Mouse (Mus musculus): Measurements from ENCODE around the gene Tbx4. TPM values are rescaled to one million over a fixed set of nuclear protein-coding genes. Genes with fewer than 3 reads are reported as not detected.

Gene Tbx4
- total and polyA plus RNA-seq, 2 experiments from 2014 or later = 0.20 to 0.47 TPM

DNA sequence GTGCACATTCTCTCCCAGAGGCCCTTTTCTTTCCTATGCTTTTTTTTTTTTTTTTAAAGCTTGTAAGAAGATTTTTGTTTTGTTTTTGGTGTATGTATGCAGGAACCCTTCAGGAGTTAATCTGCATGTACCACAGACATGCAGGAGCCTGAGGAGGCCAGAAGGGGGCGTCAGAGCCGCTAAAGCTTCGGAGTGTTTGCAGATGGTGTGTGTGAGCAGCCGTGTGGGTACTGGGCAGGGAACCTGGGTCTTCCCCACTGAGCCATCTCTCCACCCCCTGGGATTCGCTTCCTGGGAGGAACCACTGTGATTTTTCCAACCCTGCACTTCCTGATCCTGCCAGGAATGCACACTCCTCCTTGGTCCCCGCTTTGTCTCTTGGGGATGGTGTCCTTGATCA, 35.5 kb upstream of the Tbx4 start:
- Histone ChIP-seq H3K9ac (replicated peaks; ENCODE audit: low read length) (no peak overlapping the region), H3K27me3 (ENCODE audit: insufficient read depth, low read length) (peaks cover 5% of the 10 kb centered on the region; the same call in 1 of the 2 replicates), H3K4me2 (ENCODE audit: low read depth, low read length) (no peak overlapping the region), H3K36me3 (ENCODE audit: insufficient read depth, low read length) (no peaks in the 10 kb centered on the region), H3K4me3 (ENCODE audit: low read length) (no peak overlapping the region), H3K27ac (no peak overlapping the region), H3K4me1 (ENCODE audit: insufficient read depth, low read length) (no peaks in the 10 kb centered on the region), H3K9me3 (ENCODE audit: low read length) (no peaks in the 10 kb centered on the region)
- ATAC-seq (no peak), DNase-seq (ENCODE audit: low spot score) (no peak)
- whole genome bisulfite sequencing = 43% methylated on average over 6 of the region's 6 CpGs
- peak; percentile 45 for TF ChIP-seq CTCF (IDR thresholded peaks at IDR 0.05; ENCODE audit: low read depth)

GRCm38 (mm10) chr11:85857997-85858698, 28.1 kb upstream of the Tbx4 start:
- DNase-seq (ENCODE audit: low spot score) = no peak
- TF ChIP-seq CTCF (IDR thresholded peaks at IDR 0.05; ENCODE audit: low read depth) = peak; percentile 18; the same call in 1 of the 2 replicates

DNA sequence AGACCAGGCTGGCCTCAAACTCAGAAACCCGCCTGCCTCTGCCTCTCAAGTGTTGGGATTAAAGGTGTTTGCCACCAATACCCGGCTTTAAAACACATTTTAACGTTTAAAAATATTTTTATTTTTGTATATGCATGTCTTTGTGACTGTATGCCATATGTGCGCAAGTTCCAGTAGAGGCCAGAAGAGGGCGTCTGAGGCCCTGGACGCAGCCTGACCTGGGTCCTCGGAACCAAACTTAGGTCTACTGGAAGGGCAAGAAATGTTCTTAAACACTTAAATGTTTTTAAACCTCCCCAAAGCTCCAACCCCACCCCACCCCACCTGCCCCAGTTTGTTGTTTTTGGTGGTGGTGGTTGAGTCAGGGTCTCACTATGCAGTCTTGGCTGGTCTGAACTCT, 21.9 kb upstream of the Tbx4 start:
- H3K27me3 ChIP-seq (ENCODE audit: insufficient read depth, low read length) = no peaks in the 10 kb centered on the region
- no peak overlapping the region for H3K4me3 ChIP-seq (ENCODE audit: low read length)
- DNase-seq (ENCODE audit: low spot score) (no peak), ATAC-seq (no peak)
- peak; percentile 54 for TF ChIP-seq CTCF (IDR thresholded peaks at IDR 0.05; ENCODE audit: low read depth)
- 39% methylated on average over 7 of the region's 7 CpGs for WGBS
- H3K9me3 ChIP-seq (ENCODE audit: low read length) = no peaks in the 10 kb centered on the region
- no peak overlapping the region for H3K27ac ChIP-seq
- no peaks in the 10 kb centered on the region for H3K36me3 ChIP-seq (ENCODE audit: insufficient read depth, low read length)
- no peaks in the 10 kb centered on the region for H3K4me1 ChIP-seq (ENCODE audit: insufficient read depth, low read length)
- H3K4me2 ChIP-seq (ENCODE audit: low read depth, low read length) = no peak overlapping the region
- H3K9ac ChIP-seq (replicated peaks; ENCODE audit: low read length) = no peak overlapping the region

More at GRCm38 (mm10) chr11:85857997-85858698, 28.1 kb upstream of the Tbx4 start:
- H3K27me3 ChIP-seq (ENCODE audit: insufficient read depth, low read length) = no peaks in the 10 kb centered on the region
- no peaks in the 10 kb centered on the region for H3K36me3 ChIP-seq (ENCODE audit: insufficient read depth, low read length)
- H3K9ac ChIP-seq (replicated peaks; ENCODE audit: low read length) = no peak overlapping the region
- 0 out of 2 replicates have a peak, but pooled peaks have one; percentile 45 for ATAC-seq
- H3K4me2 ChIP-seq (ENCODE audit: low read depth, low read length) = no peak overlapping the region
- WGBS = 9% methylated on average over 6 of the region's 6 CpGs
- H3K9me3 ChIP-seq (ENCODE audit: low read length) = no peaks in the 10 kb centered on the region
- H3K4me1 ChIP-seq (ENCODE audit: insufficient read depth, low read length) = no peaks in the 10 kb centered on the region
- H3K27ac ChIP-seq = no peak overlapping the region
- H3K4me3 ChIP-seq (ENCODE audit: low read length) = no peak overlapping the region

DNA sequence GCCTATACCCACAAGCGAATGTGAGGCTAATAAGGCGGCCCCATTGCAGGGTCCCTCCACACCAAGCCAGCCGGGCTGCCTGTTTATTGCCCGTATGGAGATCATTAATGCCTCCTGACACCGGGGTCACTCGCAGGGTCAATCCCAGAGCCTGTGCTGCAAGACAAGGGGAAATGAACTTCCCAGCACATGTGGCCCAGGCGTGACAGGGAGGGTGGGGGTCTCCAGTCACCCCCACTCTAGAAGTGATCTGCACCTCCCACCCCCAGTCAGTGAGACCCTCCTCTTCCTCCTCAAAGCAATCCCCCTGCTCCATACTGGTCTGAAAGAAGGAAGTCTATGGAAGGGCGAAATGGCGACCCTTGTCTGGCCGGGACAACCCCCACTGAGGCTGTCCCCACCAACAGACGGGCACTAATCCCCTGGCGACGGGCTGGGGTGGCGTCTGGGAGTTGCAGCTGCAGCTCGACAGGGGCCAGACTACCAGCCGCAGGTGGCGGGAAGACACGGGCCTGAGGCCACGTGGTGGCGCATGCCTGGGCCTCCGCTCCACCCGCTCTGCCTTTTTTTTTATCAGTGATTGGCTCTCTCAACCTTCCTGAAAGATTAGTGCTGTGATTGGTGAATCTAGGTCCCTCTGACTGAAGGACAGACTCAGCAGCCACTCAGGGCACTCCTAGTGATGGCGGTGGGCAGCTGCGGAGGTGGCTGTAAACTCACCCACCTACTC, 10.0 kb upstream of the Tbx4 start:
- no peaks in the 10 kb centered on the region for H3K36me3 ChIP-seq (ENCODE audit: insufficient read depth, low read length)
- 71% methylated on average over 24 of the region's 24 CpGs for WGBS
- no peak overlapping the region for H3K4me3 ChIP-seq (ENCODE audit: low read length)
- TF ChIP-seq CTCF (IDR thresholded peaks at IDR 0.05; ENCODE audit: low read depth) = no peak
- DNase-seq (ENCODE audit: low spot score) (no peak), ATAC-seq (no peak)
- H3K9me3 ChIP-seq (ENCODE audit: low read length) = no peaks in the 10 kb centered on the region
- no peaks in the 10 kb centered on the region for H3K27me3 ChIP-seq (ENCODE audit: insufficient read depth, low read length)
- H3K27ac ChIP-seq = no peak overlapping the region
- no peak overlapping the region for H3K9ac ChIP-seq (replicated peaks; ENCODE audit: low read length)
- no peaks in the 10 kb centered on the region for H3K4me1 ChIP-seq (ENCODE audit: insufficient read depth, low read length)
- H3K4me2 ChIP-seq (ENCODE audit: low read depth, low read length) = no peak overlapping the region

DNA sequence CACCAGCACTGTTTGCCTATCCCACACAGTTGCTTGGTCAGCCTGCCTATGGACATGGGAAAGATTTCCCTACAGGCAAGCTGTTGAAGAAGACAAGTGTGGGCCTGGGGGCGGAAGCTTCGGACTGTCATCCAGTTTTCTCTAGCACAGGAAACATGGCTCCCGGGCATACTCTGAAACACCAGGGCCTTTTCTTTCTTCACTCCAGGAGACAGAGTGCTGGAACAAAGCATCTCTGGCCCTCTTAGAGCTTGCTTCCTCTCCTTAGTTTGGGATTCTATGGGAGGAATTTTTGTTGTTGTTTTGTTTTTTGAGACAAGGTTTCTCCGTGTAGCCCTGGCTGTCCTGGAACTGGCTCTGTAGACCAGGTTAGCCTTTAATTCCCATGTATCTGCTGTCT, 1.7 kb upstream of the Tbx4 start:
- no peak overlapping the region for H3K4me2 ChIP-seq (ENCODE audit: low read depth, low read length)
- TF ChIP-seq CTCF (IDR thresholded peaks at IDR 0.05; ENCODE audit: low read depth) = no peak
- H3K27me3 ChIP-seq (ENCODE audit: insufficient read depth, low read length) = peaks cover 44% of the 10 kb centered on the region
- 45% methylated on average over 4 of the region's 4 CpGs for WGBS
- H3K4me3 ChIP-seq (ENCODE audit: low read length) = no peak overlapping the region
- no peaks in the 10 kb centered on the region for H3K4me1 ChIP-seq (ENCODE audit: insufficient read depth, low read length)
- ATAC-seq (no peak), DNase-seq (ENCODE audit: low spot score) (no peak)
- H3K36me3 ChIP-seq (ENCODE audit: insufficient read depth, low read length) = no peaks in the 10 kb centered on the region
- H3K9ac ChIP-seq (replicated peaks; ENCODE audit: low read length) = no peak overlapping the region
- H3K9me3 ChIP-seq (ENCODE audit: low read length) = no peaks in the 10 kb centered on the region
- no peak overlapping the region for H3K27ac ChIP-seq

GRCm38 (mm10) chr11:85886429-85886785, 185 bp downstream of the Tbx4 start:
- H3K9ac ChIP-seq (replicated peaks; ENCODE audit: low read length) = no peak overlapping the region
- no peaks in the 10 kb centered on the region for H3K4me1 ChIP-seq (ENCODE audit: insufficient read depth, low read length)
- no peaks in the 10 kb centered on the region for H3K36me3 ChIP-seq (ENCODE audit: insufficient read depth, low read length)
- H3K27me3 ChIP-seq (ENCODE audit: insufficient read depth, low read length) = peaks cover 63% of the 10 kb centered on the region
- H3K9me3 ChIP-seq (ENCODE audit: low read length) = no peaks in the 10 kb centered on the region
- DNase-seq (ENCODE audit: low spot score) (no peak), ATAC-seq (no peak)
- H3K27ac ChIP-seq = no peak overlapping the region
- no peak overlapping the region for H3K4me3 ChIP-seq (ENCODE audit: low read length)
- TF ChIP-seq CTCF (IDR thresholded peaks at IDR 0.05; ENCODE audit: low read depth) = no peak
- no peak overlapping the region for H3K4me2 ChIP-seq (ENCODE audit: low read depth, low read length)
- 6% methylated on average over 22 of the region's 22 CpGs for WGBS

DNA sequence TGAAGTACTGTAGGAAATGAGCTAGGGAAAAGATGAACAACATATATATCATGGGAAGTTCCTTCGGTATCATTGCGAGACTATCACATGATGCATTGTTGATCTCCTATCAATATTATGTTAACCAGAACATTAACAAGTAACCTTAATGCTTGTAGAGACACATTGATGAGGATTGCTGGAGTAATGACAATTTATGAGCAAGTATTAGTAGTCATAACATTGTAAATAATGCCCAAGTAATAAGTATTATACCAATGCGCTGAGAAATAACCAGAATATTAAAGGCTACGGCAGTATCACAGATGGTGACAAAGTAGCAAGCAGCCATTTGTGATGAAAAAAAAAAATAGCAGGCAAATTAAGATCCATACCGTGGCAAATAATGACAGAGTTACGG, 1.1 kb downstream of the Tbx4 start:
- ATAC-seq = no peak
- no peak overlapping the region for H3K4me3 ChIP-seq (ENCODE audit: low read length)
- no peak overlapping the region for H3K9ac ChIP-seq (replicated peaks; ENCODE audit: low read length)
- no peaks in the 10 kb centered on the region for H3K9me3 ChIP-seq (ENCODE audit: low read length)
- no peaks in the 10 kb centered on the region for H3K4me1 ChIP-seq (ENCODE audit: insufficient read depth, low read length)
- TF ChIP-seq CTCF (IDR thresholded peaks at IDR 0.05; ENCODE audit: low read depth) = no peak
- no peaks in the 10 kb centered on the region for H3K36me3 ChIP-seq (ENCODE audit: insufficient read depth, low read length)
- H3K27ac ChIP-seq = no peak overlapping the region
- WGBS = 20% methylated on average over 6 of the region's 6 CpGs
- H3K4me2 ChIP-seq (ENCODE audit: low read depth, low read length) = no peak overlapping the region
- peaks cover 69% of the 10 kb centered on the region for H3K27me3 ChIP-seq (ENCODE audit: insufficient read depth, low read length)
- DNase-seq (ENCODE audit: low spot score) = no peak
